Mouse (Mus musculus) heart, postnatal 0 days (tissue): ENCODE measurements around the gene Ssr2.

Experiments used
- CTCF ChIP-seq: IDR thresholded peaks from 2 replicates; pipeline ENCODE4 v1.5.1; 2016; ENCODE audit warnings: antibody characterized with exemption, control low read depth, low read depth
- EP300 ChIP-seq: IDR thresholded peaks from 2 replicates; pipeline ENCODE4 v1.6.1; 2016; ENCODE audit warnings: antibody characterized with exemption, low read depth

DNA sequence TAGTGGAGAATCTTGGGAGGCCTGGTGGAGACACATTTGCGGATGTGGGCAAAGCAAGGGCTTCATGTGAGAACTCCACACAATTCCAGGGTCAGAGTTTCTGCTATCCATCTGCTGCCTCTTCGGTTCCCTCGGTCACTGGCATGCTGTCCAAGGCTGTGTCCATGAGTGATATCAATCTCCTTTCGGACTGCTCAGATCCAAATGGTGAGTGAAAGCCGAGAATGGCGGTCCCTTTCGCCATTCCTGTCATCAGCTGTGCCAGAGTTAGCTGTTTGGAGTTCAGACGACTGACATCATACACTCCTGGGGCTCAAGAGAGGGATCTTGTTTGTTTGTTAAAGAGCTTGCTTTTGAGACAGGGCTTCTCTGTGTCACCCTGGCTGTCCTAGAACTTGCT lies 38.7 kb downstream of the Ssr2 start:
- no peak for TF ChIP-seq CTCF
- no peak for TF ChIP-seq EP300
